Mouse (Mus musculus) embryo, embryonic 11.5 days (tissue): ENCODE measurements around the gene Gm6588.
A peak's percentile ranks its signal among the peaks of the same experiment; 100 is the strongest.
"Not testable (repeated sequence)": the region's sequence is repeated elsewhere in the genome, so short reads cannot be mapped to it uniquely, and the experiment has no call there.

Experiments used
- DNase-seq: peaks from one replicate; pipeline ENCODE4 v3.0.0-alpha.2; 2012; ENCODE audit warnings: low read depth, low spot score

Gm6588 gene

GRCm38 (mm10) chr5:112448747-112449440 is at the start of gene Gm6588:
Gene Gm6588 (plus strand): TSS chr5:112449426.
- no peak for DNase-seq

- DNase-seq: no peak
These were observed 46.8 kb upstream of the Gm6588 start for GRCm38 (mm10) chr5:112402437-112402836.

- DNase-seq: no peak
These were observed 43.2 kb upstream of the Gm6588 start for GRCm38 (mm10) chr5:112406017-112406416.

- no peak for DNase-seq
These were observed 40.0 kb upstream of the Gm6588 start for GRCm38 (mm10) chr5:112409274-112409673.

- DNase-seq: no peak
These were observed 38.2 kb upstream of the Gm6588 start for GRCm38 (mm10) chr5:112411072-112411471.

GRCm38 (mm10) chr5:112411514-112412335 is 37.5 kb upstream of the Gm6588 start:
- peak; percentile 53 for DNase-seq

- DNase-seq: not testable (repeated sequence)
These were observed 36.4 kb upstream of the Gm6588 start for GRCm38 (mm10) chr5:112412781-112413180.

- DNase-seq: no peak
These were observed 32.6 kb upstream of the Gm6588 start for GRCm38 (mm10) chr5:112416673-112417072.

- no peak for DNase-seq
These were observed 31.2 kb upstream of the Gm6588 start for GRCm38 (mm10) chr5:112418023-112418422.

- DNase-seq: no peak
These were observed 29.7 kb upstream of the Gm6588 start for GRCm38 (mm10) chr5:112419535-112419934.

- no peak for DNase-seq
These were observed 22.6 kb upstream of the Gm6588 start for GRCm38 (mm10) chr5:112426635-112427034.

- DNase-seq: peak; percentile 36
These were observed 21.9 kb upstream of the Gm6588 start for GRCm38 (mm10) chr5:112427283-112427682.

- DNase-seq: peak; percentile 41
These were observed 20.3 kb upstream of the Gm6588 start for GRCm38 (mm10) chr5:112428944-112429343.

- no peak for DNase-seq
These were observed 18.0 kb upstream of the Gm6588 start for GRCm38 (mm10) chr5:112431120-112431775.

GRCm38 (mm10) chr5:112432033-112432432 is 17.2 kb upstream of the Gm6588 start:
- DNase-seq: no peak

GRCm38 (mm10) chr5:112433004-112433403 is 16.2 kb upstream of the Gm6588 start:
- DNase-seq: peak; percentile 55

GRCm38 (mm10) chr5:112438535-112438934 is 10.7 kb upstream of the Gm6588 start:
- no peak for DNase-seq

- no peak for DNase-seq
These were observed 3.9 kb downstream of the Gm6588 start for GRCm38 (mm10) chr5:112453088-112453487.

- no peak for DNase-seq
These were observed 5.8 kb downstream of the Gm6588 start for GRCm38 (mm10) chr5:112454966-112455555.

GRCm38 (mm10) chr5:112459903-112460302 is 10.7 kb downstream of the Gm6588 start:
- DNase-seq: no peak

- no peak for DNase-seq
These were observed 17.1 kb downstream of the Gm6588 start for GRCm38 (mm10) chr5:112466331-112466730.
